Mouse (Mus musculus) bone marrow macrophage, adult 2 months (primary cell): ENCODE measurements at regions not wholly inside any gene's neighbourhood (a gene's known extent, or its start where the extent isn't known, plus 50 kb on each side); places are given as distances from the start of the nearest gene placed in this dataset.

ENCODE experiments used
- CTCF ChIP-seq: IDR thresholded peaks from 2 replicates; pipeline ENCODE4 v1.5.1; 2012; ENCODE audit warnings: low read depth, mild to moderate bottlenecking, low read length, moderate library complexity
- POLR2A ChIP-seq: IDR thresholded peaks from 2 replicates; pipeline ENCODE4 v1.6.1; 2012; ENCODE audit warnings: mild to moderate bottlenecking, low read depth, low read length, borderline replicate concordance

- TF ChIP-seq CTCF: no peak
- no peak for TF ChIP-seq POLR2A
Observed at GRCm38 (mm10) chr8:127923321-127923720, 435.1 kb upstream of the Nrp1 start.
